Mouse (Mus musculus) ES-E14 (cell line): ENCODE data around the gene Shisa8. TPM values are rescaled to one million over a fixed set of nuclear protein-coding genes. Genes with fewer than 3 reads are reported as not detected.
A peak's percentile ranks its signal among the peaks of the same experiment; 100 is the strongest.

Experiments used
- DNase-seq: peaks from one replicate; pipeline ENCODE4 v3.0.0-alpha.2; 2013; ENCODE audit warnings: low read depth, low spot score
- H3K27ac ChIP-seq: 2 replicates; pipeline ENCODE4 v1.5.1; 2012; ENCODE audit warnings: low read depth, mild to moderate bottlenecking, low read length, moderate library complexity, mixed read lengths; ENCODE audit not compliant: poor library complexity, insufficient read depth, severe bottlenecking
- H3K36me3 ChIP-seq: 2 replicates; pipeline ENCODE4 v1.6.1; 2012; ENCODE audit warnings: mild to moderate bottlenecking, low read length, moderate library complexity, mixed read lengths; ENCODE audit not compliant: control insufficient read depth, poor library complexity, insufficient read depth, severe bottlenecking
- H3K4me1 ChIP-seq, 2 experiments: fragments of 150-350 bp in 1 of 2; sonication (generic) in 1 of 2; 2 replicates each; pipeline ENCODE4 v1.6.1; 2012; ENCODE audit warnings: low read length in 2 of 2, mild to moderate bottlenecking in 1 of 2, mixed read lengths in 1 of 2; ENCODE audit not compliant: control insufficient read depth in 2 of 2, insufficient read depth in 2 of 2, poor library complexity in 1 of 2
- H3K4me3 ChIP-seq, 2 experiments: fragments of 150-350 bp in 1 of 2; sonication (generic) in 1 of 2; 2 replicates each; pipeline ENCODE4 v1.5.1; 2012; ENCODE audit warnings: low read length in 2 of 2, low read depth in 1 of 2, mild to moderate bottlenecking in 1 of 2, mixed read lengths in 1 of 2; ENCODE audit not compliant: insufficient read depth in 1 of 2, poor library complexity in 1 of 2, severe bottlenecking in 1 of 2
- H3K9ac ChIP-seq: 2 replicates; pipeline ENCODE4 v1.6.1; 2012; ENCODE audit warnings: low read depth, mild to moderate bottlenecking, low read length, mixed read lengths; ENCODE audit not compliant: poor library complexity, insufficient read depth, severe bottlenecking
- H3K9me3 ChIP-seq: fragments of 150-350 bp; sonication (generic); 2 replicates; pipeline ENCODE4 v1.6.1; 2012; ENCODE audit warnings: low read depth, mild to moderate bottlenecking, low read length; ENCODE audit not compliant: control insufficient read depth, insufficient read depth
- CHD2 ChIP-seq: IDR thresholded peaks from 2 replicates; pipeline ENCODE4 v1.6.1; 2014; ENCODE audit warnings: mild to moderate bottlenecking, low read depth, low read length, inconsistent platforms
- HCFC1 ChIP-seq: IDR thresholded peaks from 2 replicates; pipeline ENCODE4 v1.6.1; 2012; ENCODE audit warnings: low read length, inconsistent platforms, borderline replicate concordance; ENCODE audit not compliant: insufficient read depth
- MAFK ChIP-seq: IDR thresholded peaks from 2 replicates; pipeline ENCODE4 v1.6.1; 2014; ENCODE audit warnings: mild to moderate bottlenecking, low read depth, low read length, inconsistent platforms; ENCODE audit not compliant: insufficient read depth
- ZC3H11A ChIP-seq: IDR thresholded peaks from 2 replicates; pipeline ENCODE4 v1.6.1; 2012; ENCODE audit warnings: low read depth, mild to moderate bottlenecking, inconsistent platforms, low read length, borderline replicate concordance
- ZNF384 ChIP-seq: IDR thresholded peaks from 2 replicates; pipeline ENCODE4 v1.6.1; 2012; ENCODE audit warnings: low read depth, low read length, inconsistent platforms
- in situ Hi-C, 2 experiments: fragments of 600-800 bp; cut with MboI; formaldehyde crosslinking; loops; one replicate each; pipeline ENCODE4 v1.15.1; 2025; ENCODE audit warnings: low sequenced_read_pairs in 2 of 2, inconsistent platforms in 1 of 2; ENCODE audit not compliant: unreplicated experiment in 2 of 2
- total RNA-seq: library from RNA; depleted of rRNA; stranded (reverse); fragments of 300-350 nt; gene quantifications from 2 replicates; pipeline ENCODE4 v1.2.3, GENCODE M21; 2012; rRNA removed

Shisa8 gene
- 4.1 and 4.3 TPM in 2 replicates for total RNA-seq

DNA sequence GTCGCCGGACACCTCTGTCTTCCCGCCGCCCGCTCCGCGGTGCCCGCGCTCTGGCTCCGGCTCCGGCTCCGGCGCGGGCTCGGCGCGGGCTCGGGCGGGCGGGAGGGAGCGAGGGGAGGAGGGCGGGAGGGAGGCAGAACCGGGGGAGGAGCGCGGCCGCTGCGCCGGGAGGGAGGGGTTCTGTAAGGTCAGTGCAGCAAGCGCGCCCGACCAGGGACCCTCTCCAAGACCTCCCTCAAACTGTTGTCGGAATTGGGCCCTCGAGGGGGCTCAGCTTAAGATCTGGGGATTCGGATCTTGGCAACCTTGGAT, at the start of gene Shisa8:
Gene Shisa8 (minus strand): TSS at position 64 of the 312 bp plus-strand sequence.
- H3K4me1 ChIP-seq, result peaks cover 6 to 27% of the 10 kb centered on the region in 2 experiments; a peak in 3 of 4 replicates
- H3K9me3 ChIP-seq, result no peaks in the 10 kb centered on the region
- in situ Hi-C loops, result no loop called here
- H3K9ac ChIP-seq, result peak within 1 kb of the TSS; percentile 80
- TF ChIP-seq CHD2, result no peak
- no peak for TF ChIP-seq HCFC1
- H3K27ac ChIP-seq, result no peak within 1 kb of the TSS
- DNase-seq, result no peak
- H3K36me3 ChIP-seq, result no peaks in the 10 kb centered on the region
- peak within 1 kb of the TSS; percentile 79 to 81 for H3K4me3 ChIP-seq

DNA sequence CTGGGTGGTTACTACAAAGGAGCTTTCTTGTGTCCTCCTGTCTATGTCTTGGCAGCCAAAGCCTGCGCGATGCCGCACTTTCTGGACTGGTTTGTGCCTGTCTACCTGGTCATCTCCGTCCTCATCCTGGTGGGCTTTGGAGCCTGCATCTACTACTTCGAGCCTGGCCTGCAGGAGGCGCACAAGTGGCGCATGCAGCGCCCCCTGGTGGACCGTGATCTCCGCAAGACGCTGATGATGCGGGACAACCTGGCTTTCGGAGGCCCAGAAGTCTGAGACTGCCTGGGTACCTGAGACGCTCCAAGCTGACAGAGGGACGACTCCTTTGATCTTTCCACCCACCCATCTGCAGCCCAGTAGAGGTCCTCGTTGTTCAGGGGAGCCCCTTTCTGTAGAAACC, 46.9 kb upstream of the Shisa8 start:
- in situ Hi-C loops, result no loop called here
- peak overlapping the region in 1 of 2 experiments; percentile 14; a peak in 1 of 4 replicates for H3K4me3 ChIP-seq
- peaks cover 5 to 23% of the 10 kb centered on the region in 2 experiments; a peak in 1 of 4 replicates for H3K4me1 ChIP-seq

DNA sequence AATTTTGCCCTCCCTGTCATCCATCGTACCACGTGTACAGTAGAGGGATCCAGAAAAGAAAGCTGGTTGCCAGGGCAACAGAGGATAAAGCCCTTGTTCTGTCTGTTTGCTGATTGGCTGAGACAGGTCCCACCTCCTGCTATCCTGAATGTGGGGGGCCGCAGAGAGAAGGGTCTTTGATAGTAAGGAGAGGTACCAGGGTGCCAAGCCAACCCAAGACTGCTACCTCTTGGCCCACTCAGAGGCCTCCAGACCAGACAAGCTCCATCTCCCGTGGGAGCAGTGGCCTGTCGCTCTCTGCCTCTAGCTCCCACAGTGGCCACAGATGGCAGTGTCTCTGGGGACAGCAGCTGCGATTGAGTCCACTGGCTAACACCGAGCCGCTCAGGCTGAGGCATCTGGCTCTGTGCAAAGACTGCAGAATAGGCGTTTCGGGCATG, 43.3 kb upstream of the Shisa8 start:
- DNase-seq, result no peak
- Histone ChIP-seq H3K36me3 (no peaks in the 10 kb centered on the region), H3K4me1 (peaks cover 14 to 26% of the 10 kb centered on the region in 2 experiments), H3K27ac (no peak overlapping the region), H3K9ac (no peak overlapping the region), H3K4me3 (peak overlapping the region in 1 of 2 experiments; percentile 37; a peak in 2 of 4 replicates), H3K9me3 (no peaks in the 10 kb centered on the region)
- in situ Hi-C loops, result no loop called here
- TF ChIP-seq ZNF384, result no peak
- TF ChIP-seq CHD2, result no peak
- no peak for TF ChIP-seq ZC3H11A
- no peak for TF ChIP-seq MAFK
- TF ChIP-seq HCFC1, result no peak

More for the DNA sequence above, 46.9 kb upstream of the Shisa8 start:
- H3K9me3 ChIP-seq, result no peaks in the 10 kb centered on the region
- H3K27ac ChIP-seq, result no peak overlapping the region
- TF ChIP-seq HCFC1 (no peak), ZNF384 (peak; percentile 76; the same call in 1 of the 2 replicates), MAFK (peak; percentile 18; the same call in 1 of the 2 replicates), CHD2 (no peak)
- peak; percentile 85 for DNase-seq
- H3K36me3 ChIP-seq, result no peaks in the 10 kb centered on the region
- no peak overlapping the region for H3K9ac ChIP-seq

DNA sequence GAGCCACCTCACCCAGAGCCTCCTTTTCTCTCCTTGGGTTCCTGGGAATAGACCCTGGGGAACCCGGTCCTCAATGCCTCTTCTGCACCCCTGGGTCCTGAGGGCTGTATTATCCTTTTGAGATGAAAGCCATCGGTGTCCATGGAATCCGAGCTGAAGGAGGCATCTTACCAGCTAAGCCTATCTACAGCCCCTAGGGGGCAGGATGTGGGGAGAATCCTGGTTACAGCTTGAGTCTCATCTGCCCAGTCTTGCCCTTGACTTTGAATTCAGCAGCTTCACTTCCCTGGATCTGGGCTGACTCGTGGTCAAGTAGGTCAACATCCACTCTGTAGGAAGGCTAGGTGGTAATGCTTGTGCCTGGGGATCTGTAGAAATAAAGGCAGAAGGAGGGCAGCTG, 42.6 kb upstream of the Shisa8 start:
- in situ Hi-C loops, result no loop called here
- H3K27ac ChIP-seq, result no peak overlapping the region
- TF ChIP-seq ZNF384 (no peak), CHD2 (no peak), HCFC1 (no peak), MAFK (no peak), ZC3H11A (no peak)

DNA sequence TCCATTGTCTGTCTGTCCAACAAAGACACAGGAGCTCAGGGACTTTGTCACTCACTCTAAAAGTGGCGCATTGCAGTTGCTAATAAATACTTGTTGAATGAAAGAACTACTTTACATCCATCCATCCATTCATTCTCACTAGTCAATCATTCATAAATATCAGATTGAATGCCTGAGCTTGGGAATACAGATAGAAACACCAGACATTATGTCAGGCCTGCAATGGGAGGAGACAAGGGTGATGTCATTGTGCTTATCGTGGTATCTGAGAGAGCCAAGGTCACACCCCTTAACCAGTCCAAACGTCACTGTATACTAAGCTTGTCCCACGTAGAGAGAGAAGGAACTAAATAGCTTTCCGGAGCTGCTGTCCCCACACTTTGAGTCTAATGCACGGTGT, 39.5 kb upstream of the Shisa8 start, which contains the start of gene 1500009C09Rik:
Gene 1500009C09Rik (plus strand): TSS at position 301 of the 400 bp plus-strand sequence.
- no peak for DNase-seq
- Histone ChIP-seq H3K9me3 (no peaks in the 10 kb centered on the region), H3K27ac (no peak within 1 kb of the TSS), H3K4me1 (peaks cover 20 to 24% of the 10 kb centered on the region in 2 experiments), H3K36me3 (no peaks in the 10 kb centered on the region), H3K9ac (no peak within 1 kb of the TSS), H3K4me3 (no peak within 1 kb of the TSS)
- in situ Hi-C loops, result no loop called here
- TF ChIP-seq ZC3H11A (no peak), MAFK (no peak), HCFC1 (no peak), ZNF384 (no peak), CHD2 (no peak)

More for the DNA sequence above, 42.6 kb upstream of the Shisa8 start:
- no peaks in the 10 kb centered on the region for H3K36me3 ChIP-seq
- no peak overlapping the region for H3K4me3 ChIP-seq
- no peak for DNase-seq
- no peaks in the 10 kb centered on the region for H3K9me3 ChIP-seq
- H3K9ac ChIP-seq, result no peak overlapping the region
- H3K4me1 ChIP-seq, result peaks cover 14 to 26% of the 10 kb centered on the region in 2 experiments
